Mouse (Mus musculus) R1 (cell line): ENCODE data around the gene Rab33b.

Experiments
- DNase-seq: peaks from one replicate; pipeline ENCODE4 v3.0.0-alpha.2; 2018; ENCODE audit warnings: low read depth, low spot score

Rab33b gene

GRCm38 (mm10) chr3:51510903-51511302 lies 27.2 kb downstream of the Rab33b start:
- peak; percentile 87 for DNase-seq

DNA sequence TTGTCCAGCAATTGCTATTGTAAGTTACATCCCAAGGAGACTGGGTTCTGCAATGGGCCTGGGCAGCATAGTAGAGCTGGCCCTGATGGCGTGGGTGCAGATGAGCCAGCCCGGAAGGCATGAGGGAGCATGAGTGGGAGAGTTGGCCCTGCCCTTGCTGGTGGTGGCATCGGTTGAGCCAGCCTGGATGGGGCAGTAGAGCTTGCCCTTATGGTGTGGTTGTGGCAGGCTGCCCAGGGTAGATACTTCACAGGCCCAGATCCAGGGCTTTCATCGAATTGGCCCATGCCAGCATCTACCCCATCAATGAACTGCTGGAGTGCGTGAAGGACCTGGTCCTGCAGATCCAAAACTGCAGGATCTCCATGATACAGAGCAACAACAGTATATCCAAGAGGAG lies 28.3 kb downstream of the Rab33b start:
- DNase-seq = no peak

DNA sequence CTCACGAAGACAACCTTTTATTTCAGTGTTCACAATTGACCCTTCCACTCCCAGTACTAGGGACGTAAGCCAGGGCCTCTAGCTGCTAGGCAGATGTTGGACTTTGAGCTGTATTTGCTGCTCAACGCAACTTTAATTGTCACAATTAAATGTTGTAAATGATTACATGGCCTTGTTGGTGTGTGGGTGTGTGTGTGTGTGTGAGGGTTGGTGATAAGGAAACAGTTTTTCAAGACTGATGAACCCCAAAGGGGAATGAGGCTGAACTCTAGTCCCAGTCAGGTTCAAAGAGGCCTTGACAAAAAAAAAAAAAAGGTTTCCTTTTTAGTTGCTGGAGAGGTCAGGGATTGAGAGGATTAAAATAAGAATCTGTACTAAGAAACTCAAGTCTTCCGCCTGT lies 33.7 kb downstream of the Rab33b start:
- no peak for DNase-seq

GRCm38 (mm10) chr3:51517878-51518762 lies 34.4 kb downstream of the Rab33b start:
- no peak for DNase-seq

GRCm38 (mm10) chr3:51518763-51519121 lies 35.0 kb downstream of the Rab33b start:
- no peak for DNase-seq

DNA sequence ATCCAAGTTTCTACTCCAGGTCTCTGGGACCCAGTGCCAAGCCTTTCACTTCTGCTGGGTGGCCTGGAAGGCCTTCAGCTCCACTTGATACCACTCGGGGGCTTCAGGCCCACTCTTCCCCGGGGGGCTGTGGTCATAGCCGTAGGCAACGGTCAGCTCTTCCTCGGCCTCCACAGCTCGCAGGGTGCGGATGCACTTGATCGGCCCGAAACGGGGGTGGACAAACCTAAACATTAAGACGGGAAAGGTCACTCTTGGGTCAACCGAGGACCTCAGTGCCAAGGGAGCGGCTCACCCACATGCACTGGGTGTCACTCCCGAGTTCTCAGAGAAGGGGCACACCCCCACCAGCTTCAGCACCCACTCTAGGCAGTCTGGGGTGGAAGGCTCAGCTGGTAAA lies 37.5 kb downstream of the Rab33b start:
- no peak for DNase-seq

- no peak for DNase-seq
Measured at GRCm38 (mm10) chr3:51525186-51525785, 41.6 kb downstream of the Rab33b start.

DNA sequence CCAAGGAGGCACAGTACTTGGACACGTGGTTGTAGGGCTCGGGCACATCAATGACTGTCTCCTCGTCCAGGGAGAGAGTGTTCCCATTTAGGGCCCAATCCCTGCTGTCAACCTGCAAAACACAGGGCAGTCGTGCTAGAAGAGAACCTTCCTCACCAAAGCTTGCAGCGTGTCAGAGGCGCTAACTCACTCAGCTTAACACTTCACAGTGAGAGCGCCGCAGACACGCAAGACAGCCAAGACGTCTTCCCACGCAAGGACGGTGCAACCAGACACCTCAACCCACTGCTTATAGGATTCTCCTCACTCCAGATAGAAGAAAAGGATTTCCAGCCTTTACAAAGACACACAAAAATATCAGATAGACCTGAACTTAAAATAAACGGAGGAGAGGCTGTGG lies 43.2 kb downstream of the Rab33b start:
- no peak for DNase-seq

DNA sequence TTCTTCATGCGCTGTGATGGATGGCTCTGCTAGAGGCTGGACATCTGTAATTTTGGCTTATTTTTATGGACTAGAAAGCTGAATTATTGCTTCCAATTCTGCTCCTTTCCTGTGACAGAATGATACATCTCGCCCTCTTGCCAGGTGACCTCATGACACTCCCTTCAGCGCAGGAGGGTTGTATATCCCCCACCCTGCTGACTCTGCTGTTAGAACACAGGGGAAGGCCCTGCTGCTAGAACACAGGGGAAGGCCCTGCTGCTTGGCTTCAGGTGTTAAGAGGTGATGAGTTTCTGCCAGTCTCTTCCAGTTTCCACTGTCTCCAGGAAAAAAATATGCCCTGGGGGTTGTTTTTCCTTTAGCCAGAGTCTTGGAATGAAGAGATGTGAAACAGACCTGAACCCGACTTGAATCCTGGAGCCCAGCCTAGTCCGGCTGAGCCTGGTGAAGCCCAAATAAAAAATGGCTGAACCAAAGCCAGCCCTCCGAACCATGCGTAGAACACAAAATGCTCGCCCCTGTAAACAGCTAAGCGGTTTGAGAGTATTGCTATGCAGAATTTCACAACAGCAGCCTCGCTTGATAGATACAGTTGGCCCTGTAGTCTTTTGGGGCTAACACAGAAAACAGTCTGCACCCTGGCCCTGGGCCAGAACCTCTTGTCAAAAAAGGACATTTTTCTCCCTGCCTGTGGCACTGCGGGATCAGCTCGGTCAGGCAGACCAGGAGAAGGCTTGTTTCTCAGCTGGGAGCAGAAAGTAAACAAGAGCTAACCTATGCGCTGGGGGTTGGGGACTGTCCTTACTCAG lies 48.0 kb downstream of the Rab33b start:
- DNase-seq = no peak

DNA sequence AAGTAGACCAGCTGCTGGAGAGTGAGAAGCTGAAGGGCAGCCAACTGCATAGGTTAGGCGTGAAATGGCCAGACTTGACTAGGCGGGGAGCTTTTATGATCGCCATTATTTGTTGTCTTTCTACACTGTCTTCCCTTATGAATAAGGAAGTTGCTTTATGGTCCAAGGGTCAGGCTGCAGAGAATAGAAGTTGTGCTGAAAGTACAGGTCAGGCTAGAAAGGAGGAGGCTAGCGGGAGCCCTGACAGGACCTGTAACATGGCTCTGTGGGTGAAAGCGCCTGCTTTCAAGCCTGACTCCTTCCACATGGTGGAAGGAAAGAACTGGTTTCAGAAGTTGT lies 48.5 kb downstream of the Rab33b start:
- DNase-seq = no peak

- peak; percentile 25 for DNase-seq
Measured at GRCm38 (mm10) chr3:51533573-51533972, 49.9 kb downstream of the Rab33b start.

DNA sequence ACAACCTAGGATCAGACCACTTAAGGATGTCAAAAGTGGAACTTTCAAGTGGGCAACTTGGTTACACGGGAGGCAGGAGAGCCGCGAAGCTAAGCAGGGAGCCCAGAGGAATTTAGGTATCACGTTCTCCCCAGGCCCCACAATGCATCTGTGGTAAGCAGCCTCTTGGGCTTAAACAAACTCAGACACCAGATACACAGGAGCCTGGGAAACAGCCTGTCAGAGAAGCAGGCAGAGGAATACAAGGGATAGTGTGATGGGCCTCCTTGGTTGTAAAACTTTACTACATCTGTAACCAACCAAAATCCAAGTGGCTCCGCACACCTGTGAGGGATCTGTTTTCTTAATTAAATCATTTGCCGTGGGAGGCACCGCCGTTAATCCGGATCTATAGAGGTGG lies 50.3 kb downstream of the Rab33b start:
- DNase-seq = peak; percentile 42

- DNase-seq = peak; percentile 91
Measured at GRCm38 (mm10) chr3:51539567-51540408, 56.1 kb downstream of the Rab33b start.

- no peak for DNase-seq
Measured at GRCm38 (mm10) chr3:51540659-51541058, 56.9 kb downstream of the Rab33b start.

GRCm38 (mm10) chr3:51544442-51545128 lies 60.9 kb downstream of the Rab33b start:
- DNase-seq = no peak
